Mouse (Mus musculus): ENCODE results near the gene Adra1d. TPM values are rescaled to one million over a fixed set of nuclear protein-coding genes. Genes with fewer than 3 reads are reported as not detected.

Gene Adra1d
- polyA plus RNA-seq, 1 experiment from 2014 or later, result 0.36 TPM

- H3K4me1 ChIP-seq (ENCODE audit: control insufficient read depth, insufficient read depth, low read length), result no peaks in the 10 kb centered on the region
- H3K4me2 ChIP-seq (ENCODE audit: low read depth), result no peak overlapping the region
- H3K9ac ChIP-seq (ENCODE audit: low read length), result no peak overlapping the region
- no peaks in the 10 kb centered on the region for H3K27me3 ChIP-seq (ENCODE audit: control insufficient read depth, insufficient read depth, low read length)
- DNase-seq (ENCODE audit: low spot score) (peak; percentile 65), ATAC-seq (ENCODE audit: insufficient read depth, low FRiP score, low TSS enrichment) (peak; percentile 41; the same call in 1 of the 2 replicates)
- H3K27ac ChIP-seq (ENCODE audit: low read depth, low read length), result no peak overlapping the region
- H3K9me3 ChIP-seq (ENCODE audit: control insufficient read depth, low read length), result no peaks in the 10 kb centered on the region
- WGBS, result 39% methylated on average over 11 of the region's 11 CpGs
- H3K4me3 ChIP-seq (ENCODE audit: low read depth, low read length), result no peak overlapping the region
- no peaks in the 10 kb centered on the region for H3K36me3 ChIP-seq (ENCODE audit: control insufficient read depth, insufficient read depth, low read length)
These were observed 32.0 kb downstream of the Adra1d start for GRCm38 (mm10) chr2:131529898-131530622.

- H3K27me3 ChIP-seq (ENCODE audit: control insufficient read depth, insufficient read depth, low read length), result no peaks in the 10 kb centered on the region
- no peak overlapping the region for H3K9ac ChIP-seq (ENCODE audit: low read length)
- no peak overlapping the region for H3K4me2 ChIP-seq (ENCODE audit: low read depth)
- no peak overlapping the region for H3K4me3 ChIP-seq (ENCODE audit: low read depth, low read length)
- no peaks in the 10 kb centered on the region for H3K36me3 ChIP-seq (ENCODE audit: control insufficient read depth, insufficient read depth, low read length)
- H3K9me3 ChIP-seq (ENCODE audit: control insufficient read depth, low read length), result no peaks in the 10 kb centered on the region
- 39% methylated on average over 3 of the region's 3 CpGs for WGBS
- H3K4me1 ChIP-seq (ENCODE audit: control insufficient read depth, insufficient read depth, low read length), result no peaks in the 10 kb centered on the region
- H3K27ac ChIP-seq (ENCODE audit: low read depth, low read length), result no peak overlapping the region
- no peak for DNase-seq (ENCODE audit: low spot score)
- ATAC-seq (ENCODE audit: insufficient read depth, low FRiP score, low TSS enrichment), result 0 out of 2 replicates have a peak, but pooled peaks have one; percentile 21
These were observed 35.0 kb downstream of the Adra1d start for GRCm38 (mm10) chr2:131527061-131527460.

- ATAC-seq (ENCODE audit: insufficient read depth, low FRiP score, low TSS enrichment) (no peak), DNase-seq (ENCODE audit: low spot score) (no peak)
- 97% methylated on average over 19 of the region's 19 CpGs for WGBS
- Histone ChIP-seq H3K4me2 (ENCODE audit: low read depth) (no peak overlapping the region), H3K9ac (ENCODE audit: low read length) (no peak overlapping the region), H3K27ac (ENCODE audit: low read depth, low read length) (no peak overlapping the region), H3K4me3 (ENCODE audit: low read depth, low read length) (no peak overlapping the region), H3K36me3 (ENCODE audit: control insufficient read depth, insufficient read depth, low read length) (peaks cover 2% of the 10 kb centered on the region; the same call in 1 of the 2 replicates), H3K27me3 (ENCODE audit: control insufficient read depth, insufficient read depth, low read length) (no peaks in the 10 kb centered on the region), H3K9me3 (ENCODE audit: control insufficient read depth, low read length) (no peaks in the 10 kb centered on the region), H3K4me1 (ENCODE audit: control insufficient read depth, insufficient read depth, low read length) (no peaks in the 10 kb centered on the region)
These were observed 41.3 kb downstream of the Adra1d start for GRCm38 (mm10) chr2:131520743-131521142.

GRCm38 (mm10) chr2:131518790-131519189 lies 43.3 kb downstream of the Adra1d start:
- DNase-seq (ENCODE audit: low spot score) (no peak), ATAC-seq (ENCODE audit: insufficient read depth, low FRiP score, low TSS enrichment) (no peak)
- Histone ChIP-seq H3K4me1 (ENCODE audit: control insufficient read depth, insufficient read depth, low read length) (no peaks in the 10 kb centered on the region), H3K27me3 (ENCODE audit: control insufficient read depth, insufficient read depth, low read length) (no peaks in the 10 kb centered on the region), H3K9ac (ENCODE audit: low read length) (no peak overlapping the region), H3K4me3 (ENCODE audit: low read depth, low read length) (no peak overlapping the region), H3K27ac (ENCODE audit: low read depth, low read length) (no peak overlapping the region), H3K36me3 (ENCODE audit: control insufficient read depth, insufficient read depth, low read length) (peaks cover 2% of the 10 kb centered on the region; the same call in 1 of the 2 replicates), H3K9me3 (ENCODE audit: control insufficient read depth, low read length) (no peaks in the 10 kb centered on the region), H3K4me2 (ENCODE audit: low read depth) (no peak overlapping the region)
- WGBS, result 60% methylated on average over 3 of the region's 3 CpGs

- no peaks in the 10 kb centered on the region for H3K4me1 ChIP-seq (ENCODE audit: control insufficient read depth, insufficient read depth, low read length)
- no peak overlapping the region for H3K9ac ChIP-seq (ENCODE audit: low read length)
- WGBS, result 92% methylated on average over 4 of the region's 4 CpGs
- no peak overlapping the region for H3K4me2 ChIP-seq (ENCODE audit: low read depth)
- ATAC-seq (ENCODE audit: insufficient read depth, low FRiP score, low TSS enrichment), result no peak
- H3K36me3 ChIP-seq (ENCODE audit: control insufficient read depth, insufficient read depth, low read length), result peaks cover 2% of the 10 kb centered on the region; the same call in 1 of the 2 replicates
- H3K4me3 ChIP-seq (ENCODE audit: low read depth, low read length), result no peak overlapping the region
- no peaks in the 10 kb centered on the region for H3K9me3 ChIP-seq (ENCODE audit: control insufficient read depth, low read length)
- no peak for DNase-seq (ENCODE audit: low spot score)
- no peak overlapping the region for H3K27ac ChIP-seq (ENCODE audit: low read depth, low read length)
- no peaks in the 10 kb centered on the region for H3K27me3 ChIP-seq (ENCODE audit: control insufficient read depth, insufficient read depth, low read length)
These were observed 44.5 kb downstream of the Adra1d start for GRCm38 (mm10) chr2:131517550-131517949.

GRCm38 (mm10) chr2:131514055-131514621 lies 47.9 kb downstream of the Adra1d start:
- ATAC-seq (ENCODE audit: insufficient read depth, low FRiP score, low TSS enrichment), result no peak
- no peak overlapping the region for H3K27ac ChIP-seq (ENCODE audit: low read depth, low read length)
- no peak for DNase-seq (ENCODE audit: low spot score)

GRCm38 (mm10) chr2:131513477-131513876 lies 48.6 kb downstream of the Adra1d start:
- H3K4me1 ChIP-seq (ENCODE audit: control insufficient read depth, insufficient read depth, low read length), result peaks cover 5% of the 10 kb centered on the region; the same call in 1 of the 2 replicates
- H3K4me3 ChIP-seq (ENCODE audit: low read depth, low read length), result no peak overlapping the region
- whole genome bisulfite sequencing, result 60% methylated on average over 2 of the region's 2 CpGs
- no peaks in the 10 kb centered on the region for H3K36me3 ChIP-seq (ENCODE audit: control insufficient read depth, insufficient read depth, low read length)
- no peak overlapping the region for H3K9ac ChIP-seq (ENCODE audit: low read length)
- DNase-seq (ENCODE audit: low spot score) (no peak), ATAC-seq (ENCODE audit: insufficient read depth, low FRiP score, low TSS enrichment) (no peak)
- H3K27ac ChIP-seq (ENCODE audit: low read depth, low read length), result no peak overlapping the region
- no peaks in the 10 kb centered on the region for H3K9me3 ChIP-seq (ENCODE audit: control insufficient read depth, low read length)
- H3K27me3 ChIP-seq (ENCODE audit: control insufficient read depth, insufficient read depth, low read length), result no peaks in the 10 kb centered on the region
- no peak overlapping the region for H3K4me2 ChIP-seq (ENCODE audit: low read depth)

More at GRCm38 (mm10) chr2:131514055-131514621, 47.9 kb downstream of the Adra1d start:
- peaks cover 4% of the 10 kb centered on the region; the same call in 1 of the 2 replicates for H3K4me1 ChIP-seq (ENCODE audit: control insufficient read depth, insufficient read depth, low read length)
- H3K9ac ChIP-seq (ENCODE audit: low read length), result no peak overlapping the region
- no peaks in the 10 kb centered on the region for H3K27me3 ChIP-seq (ENCODE audit: control insufficient read depth, insufficient read depth, low read length)
- H3K4me2 ChIP-seq (ENCODE audit: low read depth), result no peak overlapping the region
- WGBS, result 89% methylated on average over 4 of the region's 4 CpGs
- no peaks in the 10 kb centered on the region for H3K36me3 ChIP-seq (ENCODE audit: control insufficient read depth, insufficient read depth, low read length)
- H3K9me3 ChIP-seq (ENCODE audit: control insufficient read depth, low read length), result no peaks in the 10 kb centered on the region
- H3K4me3 ChIP-seq (ENCODE audit: low read depth, low read length), result no peak overlapping the region

GRCm38 (mm10) chr2:131510531-131510930 lies 51.6 kb downstream of the Adra1d start:
- Histone ChIP-seq H3K27me3 (ENCODE audit: control insufficient read depth, insufficient read depth, low read length) (no peaks in the 10 kb centered on the region), H3K9ac (ENCODE audit: low read length) (no peak overlapping the region), H3K4me3 (ENCODE audit: low read depth, low read length) (no peak overlapping the region), H3K9me3 (ENCODE audit: control insufficient read depth, low read length) (no peaks in the 10 kb centered on the region), H3K36me3 (ENCODE audit: control insufficient read depth, insufficient read depth, low read length) (no peaks in the 10 kb centered on the region), H3K4me1 (ENCODE audit: control insufficient read depth, insufficient read depth, low read length) (peaks cover 15% of the 10 kb centered on the region; the same call in 1 of the 2 replicates), H3K27ac (ENCODE audit: low read depth, low read length) (no peak overlapping the region), H3K4me2 (ENCODE audit: low read depth) (no peak overlapping the region)
- DNase-seq (ENCODE audit: low spot score) (no peak), ATAC-seq (ENCODE audit: insufficient read depth, low FRiP score, low TSS enrichment) (no peak)
- 78% methylated on average over 5 of the region's 5 CpGs for WGBS
